Mouse (Mus musculus) hindbrain, embryonic 13.5 days (tissue): ENCODE data around the gene Macrod1. TPM values are rescaled to one million over a fixed set of nuclear protein-coding genes. Genes with fewer than 3 reads are reported as not detected.

Experiments used
- ATAC-seq: fragments of 200-750 bp; cut with Nextera tagmentation; 2 replicates; pipeline ENCODE4 v1.8.0; 2017; ENCODE audit warnings: moderate TSS enrichment; ENCODE audit not compliant: low FRiP score
- H3K27ac ChIP-seq: fragments of 300-500 bp; sonication (generic); 2 replicates; pipeline ENCODE4 v1.5.1; 2015; ENCODE audit warnings: inconsistent platforms, mild to moderate bottlenecking, moderate library complexity
- H3K27me3 ChIP-seq: fragments of 300-500 bp; sonication (generic); 2 replicates; pipeline ENCODE4 v1.6.1; 2015; ENCODE audit warnings: mild to moderate bottlenecking, inconsistent platforms
- H3K36me3 ChIP-seq: fragments of 300-500 bp; sonication (generic); 2 replicates; pipeline ENCODE4 v1.6.1; 2015; ENCODE audit warnings: mild to moderate bottlenecking, inconsistent platforms
- H3K4me1 ChIP-seq: fragments of 300-500 bp; sonication (generic); replicated peaks from 2 replicates; pipeline ENCODE4 v1.6.1; 2015; ENCODE audit warnings: inconsistent platforms
- H3K4me2 ChIP-seq: fragments of 300-500 bp; sonication (generic); 2 replicates; pipeline ENCODE4 v1.6.1; 2015; ENCODE audit warnings: inconsistent platforms, mild to moderate bottlenecking, moderate library complexity
- H3K4me3 ChIP-seq: fragments of 300-500 bp; sonication (generic); 2 replicates; pipeline ENCODE4 v1.5.1; 2015; ENCODE audit warnings: mild to moderate bottlenecking, inconsistent platforms
- H3K9ac ChIP-seq: fragments of 300-500 bp; sonication (generic); 2 replicates; pipeline ENCODE4 v1.6.1; 2015; ENCODE audit warnings: mild to moderate bottlenecking, inconsistent platforms
- H3K9me3 ChIP-seq: fragments of 300-500 bp; sonication (generic); 2 replicates; pipeline ENCODE4 v1.6.1; 2016; ENCODE audit warnings: inconsistent platforms
- WGBS: fragments of 180-500 bp; shearing (Covaris S2); methylation state at CpG from one replicate; pipeline ENCODE4 v1.1.7; 2015; 5-methylcytosine and 5-hydroxymethylcytosine counted together
- polyA plus RNA-seq: library from polyadenylated mRNA; unstranded; fragments of >200 nt; fragmentation: Nextera tagmentation; extraction: Ambion mirVana; gene quantifications from 2 replicates; pipeline ENCODE4 v1.2.1, GENCODE M21; 2015

Macrod1 gene
- polyA plus RNA-seq, 1 experiment from 2014 or later, result 5.3 TPM

- 88% methylated on average over 5 of the region's 5 CpGs for WGBS
- H3K4me2 ChIP-seq, result no peak overlapping the region
- no peaks in the 10 kb centered on the region for H3K9me3 ChIP-seq
- H3K4me3 ChIP-seq, result no peak overlapping the region
- H3K9ac ChIP-seq, result no peak overlapping the region
- H3K27me3 ChIP-seq, result peaks cover 46% of the 10 kb centered on the region
- no peak for ATAC-seq
- H3K36me3 ChIP-seq, result no peaks in the 10 kb centered on the region
- no peak overlapping the region for H3K27ac ChIP-seq
- H3K4me1 ChIP-seq, result peaks cover 38% of the 10 kb centered on the region
Observed at GRCm38 (mm10) chr19:7062110-7062509, 5.5 kb downstream of the Macrod1 start.

GRCm38 (mm10) chr19:7062916-7063315 is 6.3 kb downstream of the Macrod1 start:
- no peak for ATAC-seq
- H3K9me3 ChIP-seq, result no peaks in the 10 kb centered on the region
- H3K36me3 ChIP-seq, result no peaks in the 10 kb centered on the region
- 94% methylated on average over 8 of the region's 8 CpGs for WGBS
- peaks cover 38% of the 10 kb centered on the region for H3K4me1 ChIP-seq
- H3K27ac ChIP-seq, result no peak overlapping the region
- peaks cover 44% of the 10 kb centered on the region for H3K27me3 ChIP-seq
- H3K4me2 ChIP-seq, result no peak overlapping the region
- H3K9ac ChIP-seq, result no peak overlapping the region
- no peak overlapping the region for H3K4me3 ChIP-seq

- no peak overlapping the region for H3K9ac ChIP-seq
- peaks cover 27% of the 10 kb centered on the region for H3K27me3 ChIP-seq
- no peaks in the 10 kb centered on the region for H3K36me3 ChIP-seq
- H3K9me3 ChIP-seq, result no peaks in the 10 kb centered on the region
- WGBS, result 1% methylated on average over 3 of the region's 3 CpGs
- no peak overlapping the region; the same call in 1 of the 2 replicates for H3K27ac ChIP-seq
- peak; percentile 43 for ATAC-seq
- H3K4me2 ChIP-seq, result no peak overlapping the region
- peaks cover 49% of the 10 kb centered on the region for H3K4me1 ChIP-seq
- H3K4me3 ChIP-seq, result no peak overlapping the region
Observed at GRCm38 (mm10) chr19:7064571-7064970, 8.0 kb downstream of the Macrod1 start.

- H3K4me2 ChIP-seq, result 0 out of 2 replicates have a peak overlapping the region, but pooled peaks have one; percentile 23
- peaks cover 18% of the 10 kb centered on the region; the same call in 1 of the 2 replicates for H3K27me3 ChIP-seq
- WGBS, result 29% methylated on average over 15 of the region's 15 CpGs
- no peak overlapping the region for H3K4me3 ChIP-seq
- peak overlapping the region; percentile 26; the same call in 1 of the 2 replicates for H3K27ac ChIP-seq
- H3K9ac ChIP-seq, result peak overlapping the region; percentile 47
- peaks cover 65% of the 10 kb centered on the region for H3K4me1 ChIP-seq
- ATAC-seq, result no peak
- no peaks in the 10 kb centered on the region for H3K9me3 ChIP-seq
- H3K36me3 ChIP-seq, result no peaks in the 10 kb centered on the region
Observed at GRCm38 (mm10) chr19:7066034-7066827, 9.6 kb downstream of the Macrod1 start.

GRCm38 (mm10) chr19:7066828-7067342 is 10.3 kb downstream of the Macrod1 start:
- WGBS, result 38% methylated on average over 8 of the region's 8 CpGs
- peaks cover 68% of the 10 kb centered on the region for H3K4me1 ChIP-seq
- H3K27me3 ChIP-seq, result peaks cover 22% of the 10 kb centered on the region
- 0 out of 2 replicates have a peak overlapping the region, but pooled peaks have one; percentile 23 for H3K4me2 ChIP-seq
- H3K9ac ChIP-seq, result no peak overlapping the region
- H3K4me3 ChIP-seq, result no peak overlapping the region
- H3K36me3 ChIP-seq, result no peaks in the 10 kb centered on the region
- ATAC-seq, result no peak
- peak overlapping the region; percentile 26; the same call in 1 of the 2 replicates for H3K27ac ChIP-seq
- H3K9me3 ChIP-seq, result no peaks in the 10 kb centered on the region

- no peaks in the 10 kb centered on the region for H3K9me3 ChIP-seq
- H3K27me3 ChIP-seq, result peaks cover 26% of the 10 kb centered on the region
- H3K9ac ChIP-seq, result 0 out of 2 replicates have a peak overlapping the region, but pooled peaks have one; percentile 35
- WGBS, result 55% methylated on average over 20 of the region's 20 CpGs
- no peak for ATAC-seq
- 0 out of 2 replicates have a peak overlapping the region, but pooled peaks have one; percentile 30 for H3K4me2 ChIP-seq
- H3K4me3 ChIP-seq, result no peak overlapping the region
- no peak overlapping the region for H3K27ac ChIP-seq
- no peaks in the 10 kb centered on the region for H3K36me3 ChIP-seq
- H3K4me1 ChIP-seq, result peaks cover 74% of the 10 kb centered on the region
Observed at GRCm38 (mm10) chr19:7067344-7068050, 10.9 kb downstream of the Macrod1 start.

GRCm38 (mm10) chr19:7068136-7068535 is 11.5 kb downstream of the Macrod1 start:
- Histone ChIP-seq H3K4me3 (no peak overlapping the region), H3K4me1 (peaks cover 81% of the 10 kb centered on the region), H3K36me3 (no peaks in the 10 kb centered on the region), H3K27ac (peak overlapping the region; percentile 67; the same call in 1 of the 2 replicates), H3K9ac (0 out of 2 replicates have a peak overlapping the region, but pooled peaks have one; percentile 35), H3K27me3 (peaks cover 32% of the 10 kb centered on the region), H3K4me2 (peak overlapping the region; percentile 30), H3K9me3 (no peaks in the 10 kb centered on the region)
- WGBS, result 3% methylated on average over 14 of the region's 14 CpGs
- 0 out of 2 replicates have a peak, but pooled peaks have one; percentile 8 for ATAC-seq

GRCm38 (mm10) chr19:7068661-7069531 is 12.3 kb downstream of the Macrod1 start:
- no peaks in the 10 kb centered on the region for H3K9me3 ChIP-seq
- H3K4me1 ChIP-seq, result peaks cover 88% of the 10 kb centered on the region
- peaks cover 37% of the 10 kb centered on the region for H3K27me3 ChIP-seq
- peak overlapping the region; percentile 30 for H3K4me2 ChIP-seq
- H3K36me3 ChIP-seq, result no peaks in the 10 kb centered on the region
- ATAC-seq, result 0 out of 2 replicates have a peak, but pooled peaks have one; percentile 7
- peak overlapping the region; percentile 65; the same call in 1 of the 2 replicates for H3K9ac ChIP-seq
- 29% methylated on average over 11 of the region's 11 CpGs for WGBS
- H3K27ac ChIP-seq, result peak overlapping the region; percentile 67
- no peak overlapping the region for H3K4me3 ChIP-seq

- H3K9ac ChIP-seq, result peak overlapping the region; percentile 65
- WGBS, result 4% methylated on average over 33 of the region's 35 CpGs
- H3K4me1 ChIP-seq, result peaks cover 92% of the 10 kb centered on the region
- peak overlapping the region; percentile 41 for H3K4me2 ChIP-seq
- no peaks in the 10 kb centered on the region for H3K36me3 ChIP-seq
- peak overlapping the region; percentile 67 for H3K27ac ChIP-seq
- H3K27me3 ChIP-seq, result peaks cover 46% of the 10 kb centered on the region
- no peak for ATAC-seq
- no peak overlapping the region for H3K4me3 ChIP-seq
- H3K9me3 ChIP-seq, result no peaks in the 10 kb centered on the region
Observed at GRCm38 (mm10) chr19:7069781-7070763, 13.5 kb downstream of the Macrod1 start.

- no peak for ATAC-seq
- Histone ChIP-seq H3K4me1 (peaks cover 85% of the 10 kb centered on the region), H3K4me2 (no peak overlapping the region), H3K9ac (0 out of 2 replicates have a peak overlapping the region, but pooled peaks have one; percentile 65), H3K4me3 (no peak overlapping the region), H3K27ac (peak overlapping the region; percentile 12; the same call in 1 of the 2 replicates), H3K27me3 (peaks cover 51% of the 10 kb centered on the region), H3K36me3 (no peaks in the 10 kb centered on the region), H3K9me3 (no peaks in the 10 kb centered on the region)
- 20% methylated on average over 4 of the region's 4 CpGs for WGBS
Observed at GRCm38 (mm10) chr19:7070775-7071174, 14.2 kb downstream of the Macrod1 start.
